Mouse (Mus musculus) thymus, adult 18-20 months (tissue): ENCODE measurements around the gene Sirpa.

ENCODE experiments used
- DNase-seq, 2 experiments: peaks; one replicate each; pipeline ENCODE4 v3.0.0; 2022; ENCODE audit warnings: mixed read lengths in 2 of 2

Sirpa gene

DNA sequence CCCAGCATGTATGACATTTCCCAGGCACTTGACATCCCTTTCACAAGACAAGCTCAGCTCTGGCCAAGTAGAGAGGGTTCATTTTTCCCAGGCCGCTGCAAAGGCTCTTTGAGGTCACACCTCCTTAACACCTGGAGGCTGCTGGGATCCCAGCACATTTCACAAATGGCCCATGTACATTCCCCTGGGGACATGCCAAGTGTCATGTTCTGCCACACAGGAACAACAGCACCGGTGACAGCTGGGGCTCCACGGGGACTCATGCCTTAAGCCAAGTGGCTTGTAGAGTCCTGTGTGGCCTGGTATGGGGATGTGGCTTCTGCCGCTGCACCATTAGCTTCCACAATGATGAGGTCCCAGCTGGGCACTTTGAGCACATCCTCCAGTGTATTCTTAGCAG is 60.0 kb downstream of the Sirpa start:
- no peak for DNase-seq

DNA sequence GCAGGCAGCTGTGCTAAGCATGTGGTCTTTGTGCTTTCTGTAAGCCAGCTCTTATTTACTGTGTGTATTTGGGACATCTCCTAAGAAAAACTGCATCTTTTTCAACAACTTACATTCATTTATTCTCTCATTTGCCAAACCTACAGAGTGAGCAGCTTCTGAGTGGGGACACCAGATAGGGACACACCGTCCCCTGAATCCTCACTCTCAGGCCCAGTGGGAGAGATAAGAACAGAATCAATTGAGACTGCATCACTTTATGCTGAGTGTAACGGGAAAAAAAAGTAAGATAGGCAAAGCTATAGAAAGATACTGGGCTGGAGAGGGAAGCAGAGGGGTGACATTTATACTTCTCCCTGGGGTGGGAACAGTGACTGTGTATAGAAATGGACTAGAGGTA is 61.0 kb downstream of the Sirpa start:
- DNase-seq: no peak

DNA sequence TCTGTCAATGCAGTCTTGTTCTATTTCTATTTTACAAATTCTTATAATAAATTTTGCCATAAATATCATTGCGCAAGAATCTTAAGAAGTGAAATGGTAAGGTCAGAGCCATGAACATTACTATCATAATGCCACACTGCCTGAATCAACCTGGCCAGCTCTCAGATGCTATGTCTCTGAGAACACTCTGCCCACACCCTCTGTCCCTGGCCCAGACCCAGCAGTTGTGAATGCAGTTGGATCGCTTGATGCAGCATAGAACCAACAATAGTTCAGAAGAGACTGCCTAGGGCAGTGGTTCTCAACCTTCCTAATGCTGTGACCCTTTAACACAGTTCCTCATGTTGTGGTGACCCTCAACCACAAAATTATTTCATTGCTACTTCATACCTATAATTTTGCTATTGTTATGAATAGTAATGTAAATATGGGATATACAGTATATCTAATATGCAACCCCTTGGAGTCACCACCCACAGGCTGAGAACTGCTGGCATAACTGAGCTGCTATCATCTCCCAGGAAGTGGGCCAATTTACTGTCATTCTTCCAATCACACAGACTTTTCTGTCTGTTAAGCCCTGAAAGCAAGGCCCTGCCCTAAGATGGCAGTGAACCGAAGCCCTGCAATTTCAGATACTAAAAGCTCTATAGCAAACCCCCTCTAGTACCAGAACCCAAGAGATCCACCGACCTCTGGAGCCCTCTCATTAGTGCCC is 61.8 kb downstream of the Sirpa start:
- DNase-seq: no peak

DNA sequence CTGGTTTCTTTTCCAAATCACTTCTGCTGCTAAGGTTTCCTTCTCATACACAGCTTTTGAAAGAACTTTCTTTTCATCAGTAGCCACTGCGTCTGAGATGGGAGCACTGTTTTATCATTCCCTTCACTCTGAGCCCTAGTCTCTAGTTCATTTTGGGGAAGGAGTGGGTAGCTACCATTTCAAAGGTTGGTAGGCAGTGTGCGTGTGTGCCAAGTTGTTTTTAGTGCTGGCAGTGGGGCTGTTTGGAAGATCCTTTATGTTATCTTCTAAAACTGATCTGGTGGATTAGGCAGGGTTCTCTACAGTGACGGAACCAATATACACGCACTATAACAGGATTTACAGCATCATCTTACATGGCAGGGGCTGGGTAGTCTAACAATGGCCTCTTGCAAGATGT is 62.4 kb downstream of the Sirpa start:
- DNase-seq: no peak

DNA sequence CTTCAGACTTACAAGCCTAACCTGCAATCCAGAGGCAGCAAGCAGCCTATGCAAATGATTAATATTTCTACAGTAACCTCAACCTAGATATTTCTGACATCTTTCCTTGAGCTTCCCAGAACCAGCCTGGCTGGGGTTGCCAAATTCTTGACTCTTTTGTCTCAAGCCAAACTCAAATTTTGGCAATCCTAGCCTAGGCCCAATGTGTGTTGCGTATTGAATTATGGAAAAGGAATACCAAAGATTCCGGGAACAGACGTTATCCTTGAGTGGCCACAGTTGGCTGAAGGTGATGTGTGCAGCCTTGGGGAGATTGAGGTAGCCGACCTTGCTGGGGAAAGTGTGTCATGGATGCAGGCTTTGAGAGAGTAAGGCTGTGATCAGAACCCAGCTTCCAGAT is 66.2 kb downstream of the Sirpa start:
- DNase-seq: no peak

DNA sequence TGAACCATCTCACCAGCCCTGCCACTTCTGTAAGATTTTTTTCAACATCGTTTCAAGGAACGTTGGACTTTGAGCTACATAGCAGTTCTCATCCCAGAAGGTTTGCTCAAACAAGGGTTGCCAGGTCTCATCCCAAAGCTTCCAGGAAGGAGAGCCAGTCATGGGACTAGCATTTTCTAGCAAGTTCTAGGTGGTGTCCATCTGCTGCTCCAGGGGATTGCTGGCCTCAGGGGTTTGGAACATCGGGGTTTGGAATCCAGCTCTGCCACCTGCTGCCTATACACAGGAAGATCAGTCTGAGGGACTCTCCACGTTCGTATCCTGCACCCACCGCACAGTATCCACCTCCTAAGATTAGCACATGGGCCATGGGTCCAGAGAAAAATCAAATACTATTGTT is 67.4 kb downstream of the Sirpa start:
- DNase-seq: no peak

DNA sequence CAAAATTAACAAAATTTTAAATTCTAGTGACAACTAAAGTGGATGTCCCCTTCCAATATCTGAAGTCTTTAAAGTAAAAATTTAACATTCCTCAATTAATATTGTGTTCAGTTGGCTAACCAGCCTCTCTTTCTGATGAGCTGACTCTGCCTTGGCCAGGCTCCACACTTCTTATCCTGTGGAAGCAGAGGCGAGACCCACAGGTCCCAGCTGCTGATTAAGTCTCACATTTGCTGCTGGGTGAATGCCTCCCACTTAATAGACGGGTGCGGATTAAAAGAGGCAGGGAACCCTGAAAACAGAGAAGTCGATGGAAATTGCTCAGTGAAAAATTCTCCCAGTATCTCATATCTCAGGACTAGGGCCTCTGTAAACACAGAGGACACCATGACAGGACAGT is 69.8 kb downstream of the Sirpa start:
- no peak for DNase-seq

DNA sequence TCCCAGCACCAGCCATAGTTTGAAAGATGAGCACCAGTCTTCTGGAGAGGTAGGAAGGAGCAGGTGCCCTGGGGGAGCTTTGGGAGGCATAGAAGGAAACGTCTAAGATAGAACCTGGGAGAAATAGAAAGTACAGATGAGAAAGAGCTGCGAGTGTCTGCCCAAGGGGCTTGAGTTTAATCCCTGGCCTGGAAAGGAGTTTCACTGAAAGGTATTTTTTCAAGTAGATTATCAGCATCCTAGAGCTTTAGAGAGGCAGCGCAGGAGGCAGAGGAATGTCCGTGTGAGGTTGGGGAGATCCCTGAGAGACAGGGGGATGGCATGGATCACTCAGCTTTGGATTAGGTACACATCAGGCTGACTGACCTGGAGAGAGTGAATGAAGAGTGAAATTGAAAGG is 79.3 kb downstream of the Sirpa start:
- DNase-seq: no peak

DNA sequence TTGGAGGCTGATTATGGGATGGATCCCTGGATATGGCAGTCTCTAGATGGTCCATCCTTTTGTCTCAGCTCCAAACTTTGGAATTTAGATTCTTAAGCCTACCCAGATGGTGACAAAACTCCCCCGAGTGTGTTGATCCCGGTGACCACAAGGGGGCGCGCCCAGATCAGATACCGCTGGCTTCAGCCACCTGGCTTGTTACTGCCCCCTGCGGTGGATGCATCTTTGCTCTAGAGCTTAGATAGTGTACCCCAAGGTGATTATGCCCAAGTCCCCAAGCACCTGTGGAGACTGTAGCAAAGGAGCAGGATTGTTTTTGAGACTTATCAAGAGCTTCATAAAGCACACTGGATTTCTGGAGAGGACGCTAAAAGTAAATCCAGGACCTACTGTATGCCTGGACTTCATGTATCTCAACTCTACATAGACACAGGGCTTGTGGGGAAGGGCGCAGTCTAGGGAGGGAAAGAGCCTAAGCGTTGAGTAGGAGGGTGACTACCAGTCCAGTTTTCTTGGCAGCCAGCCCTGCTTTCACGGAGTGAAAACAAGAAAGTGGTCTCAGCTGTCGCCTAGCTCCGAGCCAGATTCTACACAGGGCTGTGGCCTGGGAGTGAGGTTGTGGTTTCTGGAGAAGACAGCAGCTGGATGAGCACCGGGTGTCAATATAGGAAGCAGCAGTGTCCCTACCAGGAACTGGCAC is 82.5 kb downstream of the Sirpa start:
- DNase-seq: peak; percentile 27 to 36

DNA sequence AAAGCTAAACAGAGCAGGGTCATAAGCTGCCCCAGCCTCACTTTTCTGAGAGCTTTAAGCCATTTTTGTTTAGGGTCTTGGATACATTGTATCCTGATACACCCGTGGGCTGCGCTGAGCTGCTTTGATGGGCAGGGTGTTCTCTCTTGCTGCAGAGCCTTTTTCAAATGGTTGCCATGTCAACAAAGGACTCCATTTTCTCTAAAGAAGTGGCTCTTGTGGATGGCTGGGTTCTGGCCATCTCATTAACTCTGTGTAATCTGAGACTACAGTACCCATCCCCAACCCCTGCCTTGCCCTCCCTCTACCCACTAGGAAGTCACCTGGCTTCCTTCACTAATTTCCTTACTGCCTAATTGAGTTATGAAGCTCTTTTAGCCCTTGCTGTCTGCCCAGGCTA is 85.0 kb downstream of the Sirpa start:
- DNase-seq: no peak

DNA sequence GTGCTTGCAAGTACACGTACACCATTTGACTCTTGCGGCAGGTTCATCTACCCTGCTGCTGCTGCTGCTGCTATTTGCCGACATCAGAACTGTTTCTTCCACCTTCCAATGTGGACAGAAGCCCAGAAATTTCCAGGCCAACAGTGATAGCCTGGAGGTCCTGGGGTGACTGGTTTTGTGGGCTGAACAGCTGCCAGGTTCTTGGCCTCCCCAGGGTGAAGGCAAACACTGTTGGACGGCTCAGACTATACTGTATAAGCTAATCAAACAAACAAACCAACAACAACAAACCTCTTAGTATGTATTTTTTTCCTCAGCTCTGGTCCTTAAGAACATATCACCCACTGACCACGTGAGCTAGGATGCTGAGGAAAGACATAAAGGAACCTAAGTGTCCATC is 86.4 kb downstream of the Sirpa start:
- DNase-seq: no peak

DNA sequence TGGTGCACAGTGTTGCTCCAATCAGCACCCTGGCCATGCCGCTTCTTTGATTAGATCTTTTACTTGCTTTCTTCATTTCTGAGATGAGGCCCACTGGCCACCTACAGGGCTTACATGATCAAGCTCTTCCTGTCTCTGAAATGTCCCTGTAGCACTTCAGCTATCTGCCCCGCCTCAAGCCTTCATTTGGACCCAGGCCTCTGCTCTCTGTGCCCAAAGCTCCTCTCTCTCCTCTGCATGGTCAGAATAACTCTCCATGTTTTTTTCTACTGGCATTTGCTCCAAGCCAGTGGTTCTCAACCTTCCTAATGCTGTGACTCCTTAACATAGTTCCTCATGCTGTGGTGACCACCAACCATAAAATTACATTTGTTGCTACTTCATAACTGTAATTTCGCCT is 87.6 kb downstream of the Sirpa start:
- DNase-seq: no peak
